Mouse (Mus musculus): ENCODE measurements around the gene Syt16.

- TF ChIP-seq CTCF (IDR thresholded peaks at IDR 0.05; ENCODE audit: low read depth) (no peak), EP300 (optimal IDR thresholded peaks at IDR 0.05) (no peak)
Observed at GRCm38 (mm10) chr12:74301559-74301958, 304.1 kb downstream of the Syt16 start.
